Mouse (Mus musculus): ENCODE results near the gene Gm10663. TPM values are rescaled to one million over a fixed set of nuclear protein-coding genes. Genes with fewer than 3 reads are reported as not detected.

The Gm10663 gene
- polyA plus RNA-seq, 1 experiment from 2014 or later: not detected

Small RNA genes within 50 kb of the gene (microRNA-seq; reads per million reads assigned to microRNA genes)
- not detected for gene Gm24333

Other genes starting within 250 kb of the Gm10663 start
- 43.4 and 43.8 TPM in 2 replicates for gene Klhl2, start 225.0 kb upstream of the Gm10663 start, polyA plus RNA-seq (2015; fragmentation: Nextera tagmentation; extraction: Ambion mirVana)
- 25.0 and 26.8 TPM in 2 replicates for gene Tmem192, start 127.8 kb upstream of the Gm10663 start, polyA plus RNA-seq (2015; fragmentation: Nextera tagmentation; extraction: Ambion mirVana)
- 0.18 and 0.19 TPM in 2 replicates for gene Trim75, start 87.2 kb upstream of the Gm10663 start, polyA plus RNA-seq (2015; fragmentation: Nextera tagmentation; extraction: Ambion mirVana)
- not detected in 2 replicates for gene Trim61, start 56.5 kb upstream of the Gm10663 start, polyA plus RNA-seq (2015; fragmentation: Nextera tagmentation; extraction: Ambion mirVana)
- gene Trim60, start 56.4 kb upstream of the Gm10663 start, polyA plus RNA-seq (2015; fragmentation: Nextera tagmentation; extraction: Ambion mirVana): not detected in 2 replicates
- gene Apela, start 37.7 kb upstream of the Gm10663 start, polyA plus RNA-seq (2015; fragmentation: Nextera tagmentation; extraction: Ambion mirVana): 0.84 and 1.0 TPM in 2 replicates
- gene BC030870, start 54.5 kb downstream of the Gm10663 start, polyA plus RNA-seq (2015; fragmentation: Nextera tagmentation; extraction: Ambion mirVana): 0.14 TPM in 1 of 2 replicates, not detected in the other